Mouse (Mus musculus): ENCODE measurements at regions not wholly inside any gene's neighbourhood (a gene's known extent, or its start where the extent isn't known, plus 50 kb on each side); places are given as distances from the start of the nearest gene placed in this dataset.
"Not testable (repeated sequence)": the region's sequence is repeated elsewhere in the genome, so short reads cannot be mapped to it uniquely, and the experiment has no call there.

- DNase-seq (ENCODE audit: low read depth, low spot score) = no peak
These were observed 180.5 kb downstream of the Gxylt1 start for GRCm38 (mm10) chr15:93094202-93095135.

DNA sequence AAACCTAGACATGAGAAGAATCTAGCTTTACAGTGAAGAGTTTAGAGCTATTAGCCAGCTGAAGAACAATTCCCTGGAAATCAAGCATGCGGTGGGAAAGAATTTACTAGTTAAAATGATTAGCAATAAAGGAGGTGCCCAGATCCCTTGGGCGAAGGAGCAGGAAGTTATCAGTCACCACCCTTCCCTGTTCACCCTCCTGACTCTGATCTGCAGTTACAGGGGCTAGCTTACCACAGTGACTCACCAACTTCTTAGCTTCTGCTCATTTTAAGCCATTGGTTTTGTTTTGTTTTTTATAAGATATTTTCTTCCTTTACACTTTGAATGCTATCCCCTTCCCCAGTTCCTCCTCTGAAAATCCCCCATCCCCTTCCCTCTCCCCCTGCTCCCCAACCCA is 183.6 kb downstream of the Gxylt1 start:
- DNase-seq (ENCODE audit: low read depth, low spot score) = no peak

DNA sequence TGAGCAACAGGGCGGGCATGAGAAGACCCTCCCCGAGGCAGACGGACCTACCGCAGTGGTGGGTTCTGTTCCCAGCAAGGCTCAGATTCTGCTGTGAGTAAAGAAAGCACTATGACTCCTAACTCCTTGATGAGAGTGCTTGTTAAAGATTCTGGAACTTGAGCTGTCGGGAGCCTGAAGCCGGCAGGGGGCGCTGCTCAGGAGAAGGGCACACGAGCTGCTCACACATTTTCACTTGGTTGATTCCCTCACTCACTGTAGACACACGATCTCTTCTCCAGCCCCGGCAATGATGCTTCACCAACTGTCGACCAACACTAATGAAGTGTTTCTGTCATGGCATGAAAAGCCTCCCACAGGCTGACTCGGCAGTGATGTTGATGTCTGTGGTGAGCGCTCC is 185.6 kb downstream of the Gxylt1 start:
- DNase-seq (ENCODE audit: low read depth, low spot score) = peak; percentile 19

DNA sequence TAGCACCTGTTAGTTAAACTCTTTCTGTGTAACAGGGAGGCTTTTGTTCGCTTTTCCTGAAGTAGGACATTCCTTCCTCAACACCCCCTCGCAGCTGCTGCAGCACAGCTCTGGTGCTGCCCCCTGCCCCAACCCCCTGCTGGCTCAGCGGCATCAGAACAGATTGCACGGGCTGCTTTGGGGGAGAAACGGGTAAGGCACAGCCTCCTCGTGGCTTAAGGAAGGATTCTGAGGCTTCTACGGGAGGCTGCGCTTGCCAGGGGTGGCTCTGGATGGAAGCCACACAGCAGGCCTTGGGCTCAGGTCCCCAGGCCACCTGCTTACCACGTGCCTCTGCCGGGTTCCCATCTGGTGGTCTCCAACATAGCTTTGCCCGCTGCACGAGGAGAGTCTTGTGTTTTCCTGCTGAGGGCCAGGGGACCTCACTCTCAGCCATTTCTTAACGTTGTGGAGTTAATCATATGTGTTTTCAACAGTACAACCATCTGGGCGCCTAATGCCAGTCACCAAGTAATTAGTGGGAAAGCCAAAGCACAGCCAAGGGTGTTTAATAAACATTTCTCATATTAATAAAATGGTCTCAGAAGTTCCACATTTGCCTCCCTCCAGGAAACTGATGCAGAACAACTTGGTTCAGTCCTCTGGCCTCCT is 189.9 kb downstream of the Gxylt1 start:
- peak; percentile 20 for DNase-seq (ENCODE audit: low read depth, low spot score)

GRCm38 (mm10) chr15:93074070-93074469 is 200.9 kb downstream of the Gxylt1 start:
- DNase-seq (ENCODE audit: low read depth, low spot score) = no peak

- DNase-seq (ENCODE audit: low read depth, low spot score) = no peak
These were observed 212.5 kb downstream of the Gxylt1 start for GRCm38 (mm10) chr15:93062213-93063131.

DNA sequence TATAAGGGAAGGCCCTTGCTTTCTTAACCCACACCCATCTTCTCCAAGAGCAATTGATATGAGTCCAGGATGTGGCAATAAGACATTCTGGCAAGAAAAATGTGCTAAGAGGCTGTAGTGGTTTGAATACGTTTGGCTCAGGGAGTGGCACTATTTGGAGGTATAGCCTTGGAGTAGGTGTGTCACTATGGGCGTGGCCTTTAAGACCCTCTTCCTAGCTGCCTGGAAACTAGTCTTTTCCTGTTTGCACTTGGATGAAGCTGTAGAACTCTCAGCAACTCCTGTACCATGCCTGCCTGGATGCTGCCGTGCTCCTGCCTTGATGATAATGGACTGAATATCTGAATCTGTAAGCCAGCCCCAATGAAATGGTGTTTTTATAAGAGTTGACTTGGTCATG is 221.5 kb downstream of the Gxylt1 start:
- DNase-seq (ENCODE audit: low read depth, low spot score) = no peak

DNA sequence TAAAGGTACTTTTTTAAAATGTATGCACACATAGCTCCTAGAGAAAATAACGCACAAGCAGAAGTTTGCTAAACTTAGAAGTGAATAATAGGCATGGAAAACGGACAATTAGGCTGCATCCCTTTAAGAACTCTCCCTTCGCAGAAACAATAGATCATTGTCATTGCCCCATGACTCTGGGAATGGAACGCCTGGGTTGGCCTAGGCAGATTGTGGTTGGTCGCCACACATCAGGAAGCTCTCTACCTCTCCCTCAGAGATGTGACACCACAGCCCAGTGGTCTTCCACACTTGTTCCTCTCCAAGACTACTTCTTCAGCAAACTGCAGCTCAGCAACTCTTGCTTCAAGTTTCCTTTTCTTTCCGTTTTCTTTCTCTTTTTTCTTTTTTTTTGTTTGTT is 247.8 kb downstream of the Gxylt1 start:
- DNase-seq (ENCODE audit: low read depth, low spot score) = no peak

- DNase-seq (ENCODE audit: low read depth, low spot score) = no peak
These were observed 248.4 kb downstream of the Gxylt1 start for GRCm38 (mm10) chr15:93026456-93027078.

DNA sequence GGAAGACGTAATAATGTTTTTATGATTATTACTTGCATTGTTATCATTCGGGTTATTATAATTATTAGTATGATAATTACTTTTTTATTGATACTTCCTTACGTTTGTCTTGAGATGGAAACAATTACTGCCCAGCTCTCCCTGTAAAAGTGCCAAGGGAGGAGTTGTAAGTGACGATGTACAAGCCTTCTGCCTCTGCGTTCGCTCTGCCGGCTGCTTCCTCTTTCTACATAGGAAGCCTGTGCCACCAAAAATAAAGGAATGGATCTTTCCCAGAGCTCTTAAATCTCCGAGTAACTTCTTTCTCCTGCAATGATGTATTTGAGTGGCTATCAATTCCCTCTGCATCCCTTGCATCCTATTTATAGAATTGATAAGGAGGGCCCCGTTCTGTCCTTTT is 249.2 kb downstream of the Gxylt1 start:
- DNase-seq (ENCODE audit: low read depth, low spot score) = no peak

DNA sequence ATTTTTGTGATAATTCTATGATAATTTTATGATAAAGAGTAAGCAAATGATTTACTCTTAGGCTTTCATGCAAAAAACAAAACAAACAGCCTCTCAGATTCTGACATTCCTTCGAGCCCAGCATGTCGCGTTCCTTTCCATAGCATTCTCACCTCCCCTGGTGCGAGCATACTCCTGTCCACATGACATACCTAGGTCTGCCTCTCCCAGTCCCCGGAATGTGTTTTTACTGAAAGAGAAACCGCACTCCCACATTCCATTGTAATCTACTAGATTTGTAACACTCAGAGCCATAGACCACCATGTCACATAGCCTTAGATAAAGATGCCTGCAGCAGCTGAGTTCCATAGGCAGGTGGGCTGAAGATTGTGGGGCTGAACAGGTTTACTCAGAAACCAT is 250.8 kb downstream of the Gxylt1 start:
- no peak for DNase-seq (ENCODE audit: low read depth, low spot score)

GRCm38 (mm10) chr15:93011166-93011565 is 263.8 kb downstream of the Gxylt1 start:
- no peak for DNase-seq (ENCODE audit: low read depth, low spot score)

DNA sequence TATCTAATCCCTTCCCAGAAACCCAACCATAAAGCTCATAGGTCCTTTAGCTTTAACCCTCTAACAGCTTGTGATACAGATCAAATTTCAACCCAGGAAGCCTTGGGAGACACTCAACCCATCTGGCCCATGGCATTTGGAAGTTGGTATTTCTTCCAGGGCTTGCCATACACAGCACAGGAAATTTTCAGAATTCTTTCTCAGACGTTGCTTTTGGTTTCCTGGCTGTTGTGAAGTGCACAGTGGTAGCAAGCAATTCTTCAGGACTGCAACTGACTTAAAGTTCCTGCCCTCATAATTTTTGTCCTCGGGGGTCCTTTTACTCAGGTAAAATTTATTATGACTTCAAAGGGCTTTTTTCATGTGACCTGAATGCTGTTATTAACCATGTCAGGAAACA is 264.4 kb downstream of the Gxylt1 start:
- DNase-seq (ENCODE audit: low read depth, low spot score) = no peak

DNA sequence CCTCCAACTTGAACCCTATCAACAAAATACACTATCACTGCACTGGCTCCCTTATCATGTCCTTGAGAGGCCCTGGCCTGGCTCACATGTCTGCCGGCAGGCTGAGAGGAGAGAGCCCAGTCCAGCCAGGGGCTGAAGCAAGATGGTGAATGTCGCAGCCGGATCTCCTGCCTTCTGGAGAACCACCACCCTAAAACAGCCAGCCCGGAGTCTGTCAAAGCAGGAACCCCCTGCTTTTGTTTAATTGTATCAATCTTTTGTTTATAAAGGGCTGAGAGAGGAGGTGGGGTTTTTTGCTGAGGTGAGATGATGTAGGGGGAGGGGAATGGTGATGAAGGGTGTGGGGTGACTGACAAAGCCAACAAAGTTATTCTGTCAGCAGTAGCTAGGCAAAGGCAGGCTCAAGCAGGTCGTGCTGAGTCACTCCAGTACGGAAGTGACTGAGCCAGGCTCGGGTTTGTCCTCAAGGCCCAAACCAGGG is 269.2 kb downstream of the Gxylt1 start:
- no peak for DNase-seq (ENCODE audit: low read depth, low spot score)

DNA sequence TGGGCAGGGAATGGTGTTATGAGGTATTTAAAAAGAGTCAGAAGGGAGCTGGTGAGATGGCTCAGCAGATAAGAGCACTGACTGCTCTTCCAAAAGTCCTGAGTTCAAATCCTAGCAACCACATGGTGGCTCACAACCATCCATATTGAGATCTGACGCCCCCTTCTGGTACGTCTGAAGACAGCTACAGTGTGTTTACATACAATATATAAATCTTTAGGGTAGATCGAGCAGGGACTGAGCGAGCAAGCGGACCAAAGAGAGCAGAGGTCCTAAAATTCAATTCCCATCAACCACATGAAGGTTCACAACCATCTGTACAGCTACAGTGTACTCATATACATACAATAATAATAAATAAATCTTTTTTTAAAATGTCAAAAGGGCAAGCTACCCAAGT is 269.8 kb downstream of the Gxylt1 start:
- DNase-seq (ENCODE audit: low read depth, low spot score) = not testable (repeated sequence)

GRCm38 (mm10) chr15:93004551-93004950 is 270.4 kb downstream of the Gxylt1 start:
- DNase-seq (ENCODE audit: low read depth, low spot score) = no peak

DNA sequence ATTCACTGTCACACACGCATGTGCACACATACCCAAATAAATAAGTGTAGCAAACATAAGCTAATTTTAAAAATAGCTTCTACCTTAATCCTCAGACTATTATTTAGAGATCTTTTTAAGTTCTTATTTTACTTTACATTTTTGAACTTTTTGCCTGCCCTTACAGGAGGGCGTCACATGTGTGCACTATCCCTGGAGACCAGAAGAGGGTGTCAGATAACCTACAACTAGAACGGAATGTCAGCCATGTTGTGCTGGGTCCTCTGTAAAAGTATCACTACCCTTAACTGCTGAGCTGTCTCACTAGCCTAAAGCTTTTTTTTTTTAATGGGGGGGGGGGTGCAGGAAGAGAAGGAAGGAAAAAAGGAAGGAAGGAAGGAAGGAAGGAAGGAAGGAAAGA is 271.7 kb downstream of the Gxylt1 start:
- no peak for DNase-seq (ENCODE audit: low read depth, low spot score)

DNA sequence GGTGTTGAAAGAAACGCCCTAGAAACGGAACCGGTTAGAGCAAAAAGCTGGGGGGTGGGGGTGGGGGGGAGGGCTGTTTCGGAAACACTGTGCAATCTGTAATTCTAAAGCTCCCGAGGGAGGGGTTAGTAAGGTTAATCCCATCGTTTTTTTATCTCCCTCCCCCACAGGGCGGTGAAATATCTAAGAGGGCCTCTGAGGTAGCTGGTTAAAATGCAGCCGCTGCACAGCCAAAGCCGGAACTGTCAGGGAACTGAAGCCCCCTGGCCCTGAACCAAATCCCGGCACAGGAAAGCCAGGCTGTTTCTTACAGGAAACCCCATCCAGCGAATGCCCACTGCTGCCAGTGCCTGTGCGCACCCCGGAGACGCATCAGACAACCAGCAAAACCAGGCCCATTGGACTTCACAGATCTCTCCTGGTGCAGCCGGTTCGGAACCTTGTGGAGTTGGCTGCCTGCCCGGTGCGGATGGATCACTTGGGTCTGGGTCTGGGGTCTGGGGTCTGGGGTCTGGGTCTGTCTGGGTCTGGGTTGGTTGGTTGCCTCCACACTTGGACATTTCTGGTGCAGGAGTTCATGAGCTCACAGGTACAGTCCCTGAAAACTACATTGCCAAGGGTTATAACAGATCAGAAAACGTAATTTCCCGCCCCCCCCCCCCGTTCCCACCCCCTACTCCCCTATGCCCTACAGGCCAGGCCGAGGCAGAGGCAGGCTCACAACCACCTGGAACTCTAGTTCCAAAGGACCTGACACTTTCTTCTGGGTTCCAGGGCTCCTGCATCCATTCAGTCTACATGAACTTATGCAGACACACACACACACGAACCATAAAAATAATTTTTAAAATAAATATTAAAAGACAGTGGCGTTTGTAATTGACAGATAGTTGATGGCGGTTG is 272.7 kb downstream of the Gxylt1 start:
- no peak for DNase-seq (ENCODE audit: low read depth, low spot score)

DNA sequence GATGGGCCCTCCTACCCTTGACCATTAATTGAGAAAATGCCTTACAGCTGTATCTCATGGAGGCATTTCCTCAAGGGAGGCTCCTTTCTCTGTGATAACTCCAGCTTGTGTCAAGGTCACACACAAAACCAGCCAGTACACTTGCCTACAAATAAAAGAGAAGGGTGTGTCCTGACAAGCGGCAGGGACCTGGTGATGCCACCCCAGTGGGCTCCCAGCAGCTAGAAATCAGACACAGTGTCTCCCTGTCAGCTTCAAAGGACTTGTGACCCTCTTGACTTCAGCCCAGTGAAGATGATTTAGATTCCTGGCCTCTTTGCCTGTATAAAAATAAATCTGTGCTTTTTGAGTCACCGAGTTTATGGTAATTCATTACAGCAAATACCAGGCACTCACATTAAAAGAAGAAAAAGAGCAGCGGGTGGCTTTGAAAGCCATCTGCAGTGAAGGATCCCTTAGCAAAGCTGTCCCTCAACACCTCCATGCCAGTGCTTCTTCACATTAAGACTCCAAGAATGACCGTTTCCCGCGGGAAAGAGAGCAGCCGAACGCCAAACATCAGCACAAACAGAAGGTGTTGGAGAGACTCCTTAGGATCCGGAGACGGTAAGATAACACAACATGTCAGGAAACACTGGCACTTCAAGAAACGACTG is 273.5 kb downstream of the Gxylt1 start:
- DNase-seq (ENCODE audit: low read depth, low spot score) = no peak

GRCm38 (mm10) chr15:93000121-93000520 is 274.9 kb downstream of the Gxylt1 start:
- no peak for DNase-seq (ENCODE audit: low read depth, low spot score)

All from retina, postnatal 7 days (tissue).